Mouse (Mus musculus) hindbrain, embryonic 16.5 days (tissue): ENCODE measurements around the gene Siae. TPM values are rescaled to one million over a fixed set of nuclear protein-coding genes. Genes with fewer than 3 reads are reported as not detected.

Source experiments
- ATAC-seq: fragments of 200-750 bp; cut with Nextera tagmentation; 2 replicates; pipeline ENCODE4 v1.8.0; 2017; ENCODE audit warnings: moderate TSS enrichment, moderate library complexity
- H3K27ac ChIP-seq: fragments of 300-500 bp; sonication (generic); 2 replicates; pipeline ENCODE4 v1.5.1; 2014; ENCODE audit warnings: low read depth, mild to moderate bottlenecking, control low read depth, low read length, moderate library complexity
- H3K27me3 ChIP-seq: fragments of 300-500 bp; sonication (generic); replicated peaks from 2 replicates; pipeline ENCODE4 v1.6.1; 2014; ENCODE audit warnings: low read length; ENCODE audit not compliant: control insufficient read depth, insufficient read depth
- H3K36me3 ChIP-seq: fragments of 300-500 bp; sonication (generic); 2 replicates; pipeline ENCODE4 v1.6.1; 2014; ENCODE audit warnings: mild to moderate bottlenecking, low read length, moderate library complexity, mixed read lengths; ENCODE audit not compliant: control insufficient read depth, insufficient read depth
- H3K4me1 ChIP-seq: fragments of 300-500 bp; sonication (generic); 2 replicates; pipeline ENCODE4 v1.6.1; 2014; ENCODE audit warnings: low read depth, low read length; ENCODE audit not compliant: control insufficient read depth, insufficient read depth
- H3K4me2 ChIP-seq: fragments of 300-500 bp; sonication (generic); 2 replicates; pipeline ENCODE4 v1.6.1; 2014; ENCODE audit warnings: mild to moderate bottlenecking, low read length, control low read depth, moderate library complexity
- H3K4me3 ChIP-seq: fragments of 300-500 bp; sonication (generic); 2 replicates; pipeline ENCODE4 v1.5.1; 2014; ENCODE audit warnings: mild to moderate bottlenecking, low read length, control low read depth, moderate library complexity
- H3K9ac ChIP-seq: fragments of 300-500 bp; sonication (generic); 2 replicates; pipeline ENCODE4 v1.6.1; 2014; ENCODE audit warnings: low read depth, mild to moderate bottlenecking, control low read depth, low read length, moderate library complexity
- H3K9me3 ChIP-seq: fragments of 300-500 bp; sonication (generic); 2 replicates; pipeline ENCODE4 v1.6.1; 2014; ENCODE audit warnings: mild to moderate bottlenecking, low read length, moderate library complexity; ENCODE audit not compliant: control insufficient read depth
- WGBS: fragments of 180-500 bp; shearing (Covaris S2); extraction: QIAGEN DNeasy Blood & Tissue Kit; methylation state at CpG from one replicate; pipeline ENCODE4 v1.1.7; 2014; 5-methylcytosine and 5-hydroxymethylcytosine counted together
- polyA plus RNA-seq: library from polyadenylated mRNA; unstranded; fragments of >200 nt; fragmentation: Nextera tagmentation; extraction: Ambion mirVana; gene quantifications from 2 replicates; pipeline ENCODE4 v1.2.1, GENCODE M21; 2015

Siae gene
- polyA plus RNA-seq = 14.8 and 17.4 TPM in 2 replicates

- ATAC-seq = peak; percentile 34; the same call in 1 of the 2 replicates
- Histone ChIP-seq H3K9ac (no peak within 1 kb of the TSS), H3K4me2 (no peak within 1 kb of the TSS), H3K4me3 (no peak within 1 kb of the TSS), H3K36me3 (no peaks in the 10 kb centered on the region), H3K9me3 (no peaks in the 10 kb centered on the region), H3K27me3 (peaks cover 21% of the 10 kb centered on the region), H3K27ac (no peak within 1 kb of the TSS), H3K4me1 (peaks cover 11% of the 10 kb centered on the region)
- WGBS = 28% methylated on average over 7 of the region's 7 CpGs
Observed at GRCm38 (mm10) chr9:37554838-37555748, at the start of gene Siae. Gene Siae, plus strand, starts transcription at chr9:37555698.

GRCm38 (mm10) chr9:37506023-37506422 lies 49.5 kb upstream of the Siae start:
- no peaks in the 10 kb centered on the region for H3K9me3 ChIP-seq
- no peaks in the 10 kb centered on the region for H3K27me3 ChIP-seq
- WGBS = 84% methylated on average over 1 of the region's 1 CpGs
- no peaks in the 10 kb centered on the region for H3K36me3 ChIP-seq
- no peak overlapping the region for H3K4me3 ChIP-seq
- no peak overlapping the region for H3K9ac ChIP-seq
- no peak overlapping the region for H3K27ac ChIP-seq
- no peak overlapping the region for H3K4me2 ChIP-seq
- no peaks in the 10 kb centered on the region for H3K4me1 ChIP-seq
- ATAC-seq = no peak

GRCm38 (mm10) chr9:37512097-37512496 lies 43.4 kb upstream of the Siae start:
- no peak overlapping the region for H3K27ac ChIP-seq
- H3K9me3 ChIP-seq = no peaks in the 10 kb centered on the region
- H3K4me3 ChIP-seq = no peak overlapping the region
- H3K36me3 ChIP-seq = no peaks in the 10 kb centered on the region
- no peak overlapping the region for H3K4me2 ChIP-seq
- H3K27me3 ChIP-seq = no peaks in the 10 kb centered on the region
- no peak for ATAC-seq
- H3K9ac ChIP-seq = no peak overlapping the region
- no peaks in the 10 kb centered on the region for H3K4me1 ChIP-seq
- 98% methylated on average over 2 of the region's 2 CpGs for WGBS

GRCm38 (mm10) chr9:37514456-37514855 lies 41.0 kb upstream of the Siae start:
- no peak overlapping the region for H3K9ac ChIP-seq
- H3K27me3 ChIP-seq = no peaks in the 10 kb centered on the region
- H3K9me3 ChIP-seq = no peaks in the 10 kb centered on the region
- H3K4me1 ChIP-seq = no peaks in the 10 kb centered on the region
- H3K4me2 ChIP-seq = no peak overlapping the region
- H3K4me3 ChIP-seq = no peak overlapping the region
- H3K36me3 ChIP-seq = no peaks in the 10 kb centered on the region
- ATAC-seq = no peak
- WGBS = 74% methylated on average over 3 of the region's 3 CpGs
- H3K27ac ChIP-seq = no peak overlapping the region

- Histone ChIP-seq H3K9me3 (no peaks in the 10 kb centered on the region), H3K27me3 (no peaks in the 10 kb centered on the region), H3K27ac (no peak overlapping the region), H3K9ac (no peak overlapping the region), H3K36me3 (peaks cover 4% of the 10 kb centered on the region; the same call in 1 of the 2 replicates), H3K4me2 (no peak overlapping the region), H3K4me1 (no peaks in the 10 kb centered on the region), H3K4me3 (no peak overlapping the region)
- ATAC-seq = no peak
- 82% methylated on average over 1 of the region's 1 CpGs for WGBS
Observed at GRCm38 (mm10) chr9:37517467-37517866, 38.0 kb upstream of the Siae start.

- H3K9me3 ChIP-seq = no peaks in the 10 kb centered on the region
- H3K4me2 ChIP-seq = no peak overlapping the region
- no peak overlapping the region for H3K9ac ChIP-seq
- no peak overlapping the region for H3K27ac ChIP-seq
- WGBS = 87% methylated on average over 8 of the region's 8 CpGs
- H3K36me3 ChIP-seq = peaks cover 10% of the 10 kb centered on the region; the same call in 1 of the 2 replicates
- no peak overlapping the region for H3K4me3 ChIP-seq
- no peaks in the 10 kb centered on the region for H3K27me3 ChIP-seq
- H3K4me1 ChIP-seq = no peaks in the 10 kb centered on the region
- no peak for ATAC-seq
Observed at GRCm38 (mm10) chr9:37518991-37519390, 36.5 kb upstream of the Siae start.

GRCm38 (mm10) chr9:37519995-37520394 lies 35.5 kb upstream of the Siae start:
- Histone ChIP-seq H3K27ac (no peak overlapping the region), H3K9me3 (no peaks in the 10 kb centered on the region), H3K4me2 (no peak overlapping the region), H3K36me3 (peaks cover 16% of the 10 kb centered on the region; the same call in 1 of the 2 replicates), H3K27me3 (no peaks in the 10 kb centered on the region), H3K4me1 (no peaks in the 10 kb centered on the region), H3K4me3 (no peak overlapping the region), H3K9ac (no peak overlapping the region)
- ATAC-seq = no peak
- 89% methylated on average over 2 of the region's 2 CpGs for WGBS

GRCm38 (mm10) chr9:37525461-37525860 lies 30.0 kb upstream of the Siae start:
- Histone ChIP-seq H3K27ac (no peak overlapping the region), H3K4me1 (peaks cover 13% of the 10 kb centered on the region), H3K36me3 (peaks cover 18% of the 10 kb centered on the region; the same call in 1 of the 2 replicates), H3K9ac (no peak overlapping the region), H3K4me3 (no peak overlapping the region), H3K9me3 (no peaks in the 10 kb centered on the region), H3K4me2 (no peak overlapping the region), H3K27me3 (peaks cover 30% of the 10 kb centered on the region)
- WGBS = 87% methylated on average over 2 of the region's 2 CpGs
- no peak for ATAC-seq
